Mouse (Mus musculus) erythroblast, embryonic 14.5 days (primary cell): ENCODE data around the gene Efhc1.

ENCODE experiments used
- GATA1 ChIP-seq: IDR thresholded peaks from 2 replicates; pipeline ENCODE4 v1.6.1; 2012; ENCODE audit warnings: low read length, inconsistent platforms, mixed read lengths
- TAL1 ChIP-seq: IDR thresholded peaks from 3 replicates; pipeline ENCODE4 v1.6.1; 2012; ENCODE audit warnings: low read length, inconsistent platforms, mixed read lengths

- TF ChIP-seq GATA1, result no peak
- no peak for TF ChIP-seq TAL1
These were observed 82.3 kb downstream of the Efhc1 start for GRCm38 (mm10) chr1:21033792-21034119.
